Mouse (Mus musculus) bone marrow macrophage, adult 2 months (primary cell): ENCODE data around the gene Tra2b.

Source experiments
- CTCF ChIP-seq: IDR thresholded peaks from 2 replicates; pipeline ENCODE4 v1.5.1; 2012; ENCODE audit warnings: low read depth, mild to moderate bottlenecking, low read length, moderate library complexity
- POLR2A ChIP-seq: IDR thresholded peaks from 2 replicates; pipeline ENCODE4 v1.6.1; 2012; ENCODE audit warnings: mild to moderate bottlenecking, low read depth, low read length, borderline replicate concordance

DNA sequence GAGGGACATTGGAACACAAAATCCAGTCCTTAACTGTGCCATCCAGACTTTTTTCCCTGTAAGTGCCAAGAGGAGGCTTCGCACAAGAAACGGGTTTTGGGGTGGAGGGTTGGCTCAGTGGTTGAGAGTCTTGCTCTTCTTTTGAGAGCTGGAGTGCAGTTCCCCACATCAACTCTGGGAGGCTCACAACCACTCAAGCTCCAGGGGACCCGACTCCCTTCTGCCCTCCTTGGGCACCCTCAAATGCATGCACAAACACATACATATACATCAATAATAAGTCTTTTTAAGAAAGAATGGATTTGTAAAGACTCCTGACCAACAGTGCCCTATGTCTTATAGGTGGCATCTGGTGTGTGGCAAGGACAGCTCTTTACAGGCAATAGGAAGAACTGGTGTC lies 35.6 kb upstream of the Tra2b start:
- TF ChIP-seq CTCF: no peak
- no peak for TF ChIP-seq POLR2A
